Mouse (Mus musculus) thymus, adult 2 months (tissue): ENCODE results near the gene Dgkg.

ENCODE experiments used
- CTCF ChIP-seq: fragments of 200-500 bp; IDR thresholded peaks from 2 replicates; pipeline ENCODE4 v1.5.1; 2012; ENCODE audit warnings: mild to moderate bottlenecking, control low read depth, low read length, moderate library complexity, borderline replicate concordance; ENCODE audit not compliant: control insufficient read depth, poor library complexity, insufficient read depth; ENCODE audit errors: extremely low read depth
- POLR2A ChIP-seq: fragments of 200-500 bp; IDR thresholded peaks from 2 replicates; pipeline ENCODE4 v1.6.1; 2012; ENCODE audit warnings: mild to moderate bottlenecking, low read length, control low read depth, moderate library complexity; ENCODE audit not compliant: control insufficient read depth, poor library complexity, insufficient read depth; ENCODE audit errors: extremely low read depth

- TF ChIP-seq CTCF (no peak), POLR2A (no peak)
Observed at GRCm38 (mm10) chr16:22436106-22436505, 220.9 kb downstream of the Dgkg start.
